Mouse (Mus musculus): ENCODE measurements at regions not wholly inside any gene's neighbourhood (a gene's known extent, or its start where the extent isn't known, plus 50 kb on each side); places are given as distances from the start of the nearest gene placed in this dataset.

- DNase-seq = no peak
Measured at GRCm38 (mm10) chr17:47171801-47172200, 161.4 kb upstream of the Ubr2 start.

- no peak for DNase-seq
Measured at GRCm38 (mm10) chr17:47170978-47171593, 160.7 kb upstream of the Ubr2 start.

- DNase-seq = no peak
Measured at GRCm38 (mm10) chr17:47168105-47168504, 157.7 kb upstream of the Ubr2 start.

- no peak for DNase-seq
Measured at GRCm38 (mm10) chr17:47163677-47164340, 153.5 kb upstream of the Ubr2 start.

GRCm38 (mm10) chr17:47162459-47162858 lies 152.1 kb upstream of the Ubr2 start:
- no peak for DNase-seq

- no peak for DNase-seq
Measured at GRCm38 (mm10) chr17:47156237-47156636, 145.9 kb upstream of the Ubr2 start.

- no peak for DNase-seq
Measured at GRCm38 (mm10) chr17:47151557-47152278, 141.4 kb upstream of the Ubr2 start.

GRCm38 (mm10) chr17:47151193-47151556 lies 140.8 kb upstream of the Ubr2 start:
- DNase-seq = no peak

GRCm38 (mm10) chr17:47150636-47151035 lies 140.3 kb upstream of the Ubr2 start:
- DNase-seq = no peak

- no peak for DNase-seq
Measured at GRCm38 (mm10) chr17:47149662-47150061, 139.3 kb upstream of the Ubr2 start.

- no peak for DNase-seq
Measured at GRCm38 (mm10) chr17:47149158-47149557, 138.8 kb upstream of the Ubr2 start.

GRCm38 (mm10) chr17:47146640-47147039 lies 136.3 kb upstream of the Ubr2 start:
- DNase-seq = peak in 1 of 2 experiments; percentile 19

- no peak for DNase-seq
Measured at GRCm38 (mm10) chr17:47145590-47145989, 135.2 kb upstream of the Ubr2 start.

GRCm38 (mm10) chr17:47144996-47145395 lies 134.6 kb upstream of the Ubr2 start:
- no peak for DNase-seq

- DNase-seq = no peak
Measured at GRCm38 (mm10) chr17:47144460-47144859, 134.1 kb upstream of the Ubr2 start.

GRCm38 (mm10) chr17:47143898-47144297 lies 133.5 kb upstream of the Ubr2 start:
- no peak for DNase-seq

GRCm38 (mm10) chr17:47142885-47143284 lies 132.5 kb upstream of the Ubr2 start:
- no peak for DNase-seq

- DNase-seq = no peak
Measured at GRCm38 (mm10) chr17:47142276-47142675, 131.9 kb upstream of the Ubr2 start.

GRCm38 (mm10) chr17:47141843-47142215 lies 131.5 kb upstream of the Ubr2 start:
- DNase-seq = no peak

GRCm38 (mm10) chr17:47140969-47141842 lies 130.8 kb upstream of the Ubr2 start:
- DNase-seq = peak; percentile 3 to 11

- peak; percentile 5 to 11 for DNase-seq
Measured at GRCm38 (mm10) chr17:47140241-47140968, 130.0 kb upstream of the Ubr2 start.

GRCm38 (mm10) chr17:47139730-47140231 lies 129.4 kb upstream of the Ubr2 start:
- peak; percentile 20 to 33 for DNase-seq

Data from B cell, adult 2 months (primary cell).